20 mouse cellular contexts compared by ENCODE assay signal in the genomic region with DNA sequence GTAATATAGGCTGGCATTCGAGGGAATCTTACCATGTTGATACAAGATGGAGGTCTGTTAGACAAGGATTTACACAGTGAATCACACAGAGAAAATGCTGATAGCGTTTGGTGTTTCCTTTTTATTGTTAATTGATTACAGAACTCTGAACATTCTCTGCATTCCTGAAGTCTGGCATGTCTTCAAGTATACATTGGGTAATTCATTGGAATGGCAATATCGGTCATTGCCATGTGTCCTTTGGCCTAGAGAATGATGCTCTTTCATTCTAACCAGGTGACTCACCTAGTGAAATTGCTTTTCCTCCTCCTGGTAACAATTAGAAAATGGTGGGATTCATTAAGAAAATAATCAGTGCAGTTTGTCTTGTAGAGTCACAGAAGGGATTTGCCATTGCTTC. TPM values are rescaled to one million over a fixed set of nuclear protein-coding genes. Genes with fewer than 3 reads are reported as not detected.
A peak's percentile ranks its signal among the peaks of the same experiment; 100 is the strongest.
DNase-seq lines count a peak whose midpoint lies in the region; ATAC-seq and TF ChIP-seq lines count a peak whose summit lies in the region.
"Had no signal": no experiment of that assay in that cellular context is flagged by ENCODE, and none has a peak within 500 bp of the region (broad histone marks: within the 10 kb centered on the region; RNA-seq: fewer than 3 reads in every experiment).

No protein-coding gene starts in this region.

- peak; percentile 63; the same call in 1 of the 2 replicates for ATAC-seq in intestine, embryonic 16.5 days
- no peak for ATAC-seq in intestine, embryonic 15.5 days
- ATAC-seq: activated CD4-positive, CD25-positive, alpha-beta regulatory T cell, adult 4 months; forebrain, embryonic 14.5 days; forebrain, embryonic 16.5 days had no signal

- H3K36me3 ChIP-seq in intestine, embryonic 16.5 days (ENCODE audit: control insufficient read depth, insufficient read depth, low read length): no peaks in the 10 kb centered on the region
- no peaks in the 10 kb centered on the region for H3K36me3 ChIP-seq in intestine, embryonic 15.5 days
- H3K36me3 ChIP-seq: embryonic facial prominence, embryonic 13.5 days; embryonic facial prominence, embryonic 15.5 days had no signal

- no peak overlapping the region for H3K4me2 ChIP-seq in intestine, embryonic 16.5 days (ENCODE audit: low read depth, low read length)
- no peak overlapping the region for H3K4me2 ChIP-seq in intestine, embryonic 15.5 days (replicated peaks)
- H3K4me2 ChIP-seq: embryonic facial prominence, embryonic 13.5 days; embryonic facial prominence, embryonic 15.5 days had no signal

- no peaks in the 10 kb centered on the region for H3K27me3 ChIP-seq in intestine, embryonic 16.5 days (replicated peaks; ENCODE audit: control insufficient read depth, insufficient read depth, low read length)
- no peaks in the 10 kb centered on the region for H3K27me3 ChIP-seq in intestine, embryonic 15.5 days (replicated peaks)
- H3K27me3 ChIP-seq: embryonic facial prominence, embryonic 13.5 days; embryonic facial prominence, embryonic 15.5 days had no signal

- DNase-seq in NIH3T3 (ENCODE audit: low read depth): peak; percentile 77
- no peak for DNase-seq in heart, adult 9 months (ENCODE audit: low spot score in 2 of 2)
- no peak for DNase-seq in cerebellum, postnatal 4 days (ENCODE audit: low spot score in 2 of 2)
- no peak for DNase-seq in thymus, adult 18-20 months
- DNase-seq: adrenal gland, adult 8-10 months; adrenal gland, postnatal 14 days; adrenal gland, postnatal 36 days; cerebellum, adult 11-12 months; cerebellum, adult 2 months; cerebellum, adult 9-11 months; cerebellum, postnatal 14 days; embryo, embryonic 11 days had no signal

- H3K9me3 ChIP-seq in intestine, embryonic 16.5 days (ENCODE audit: control insufficient read depth, low read length): no peaks in the 10 kb centered on the region
- no peaks in the 10 kb centered on the region for H3K9me3 ChIP-seq in intestine, embryonic 15.5 days
- H3K9me3 ChIP-seq: embryonic facial prominence, embryonic 13.5 days; embryonic facial prominence, embryonic 15.5 days had no signal

- H3K4me3 ChIP-seq in intestine, embryonic 16.5 days (ENCODE audit: low read length): no peak overlapping the region
- no peak overlapping the region for H3K4me3 ChIP-seq in intestine, embryonic 15.5 days (replicated peaks)
- no peak overlapping the region for H3K4me3 ChIP-seq in embryonic fibroblast, embryonic 13.5 days (ENCODE audit: insufficient read depth, low read length)
- H3K4me3 ChIP-seq: embryonic facial prominence, embryonic 13.5 days; embryonic facial prominence, embryonic 15.5 days had no signal

- H3K4me1 ChIP-seq in intestine, embryonic 16.5 days (ENCODE audit: control insufficient read depth, insufficient read depth, low read length): no peaks in the 10 kb centered on the region
- no peaks in the 10 kb centered on the region for H3K4me1 ChIP-seq in intestine, embryonic 15.5 days (replicated peaks)
- H3K4me1 ChIP-seq in embryonic fibroblast, embryonic 13.5 days (ENCODE audit: control insufficient read depth, insufficient read depth, low read length): no peaks in the 10 kb centered on the region
- H3K4me1 ChIP-seq: embryonic facial prominence, embryonic 13.5 days; embryonic facial prominence, embryonic 15.5 days had no signal

- H3K9ac ChIP-seq in intestine, embryonic 16.5 days (ENCODE audit: low read depth, low read length): no peak overlapping the region
- no peak overlapping the region for H3K9ac ChIP-seq in intestine, embryonic 15.5 days
- H3K9ac ChIP-seq: embryonic facial prominence, embryonic 13.5 days; embryonic facial prominence, embryonic 15.5 days had no signal

- no peak for TF ChIP-seq POLR2A in embryonic fibroblast, embryonic 13.5 days (IDR thresholded peaks at IDR 0.05; ENCODE audit: low read depth, low read length)

- no peak overlapping the region for H3K27ac ChIP-seq in intestine, embryonic 16.5 days (ENCODE audit: low read length)
- H3K27ac ChIP-seq in intestine, embryonic 15.5 days: no peak overlapping the region
- H3K27ac ChIP-seq in embryonic fibroblast, embryonic 13.5 days (ENCODE audit: insufficient read depth, low read length): 0 out of 2 replicates have a peak overlapping the region, but pooled peaks have one; percentile 13
- H3K27ac ChIP-seq: embryonic facial prominence, embryonic 13.5 days; embryonic facial prominence, embryonic 15.5 days had no signal

- no peak for TF ChIP-seq CTCF in embryonic fibroblast, embryonic 13.5 days (IDR thresholded peaks at IDR 0.05; ENCODE audit: borderline replicate concordance, insufficient read depth, low read length)

- 63% methylated on average over 3 of the region's 3 CpGs for WGBS in intestine, embryonic 16.5 days
- WGBS in intestine, embryonic 15.5 days: 61% methylated on average over 3 of the region's 3 CpGs

RNA-seq across cellular contexts. Expression of gene Pam, which starts 51.9 kb away (rescaled TPM):
- polyA plus RNA-seq in intestine, embryonic 16.5 days (2015; fragmentation: Nextera tagmentation; extraction: Ambion mirVana): 30.7 and 38.5 TPM in 2 replicates
- polyA plus RNA-seq in intestine, embryonic 15.5 days (2015; fragmentation: Nextera tagmentation; extraction: Ambion mirVana): 52.4 and 60.8 TPM in 2 replicates
- polyA plus RNA-seq in embryonic fibroblast, embryonic 13.5 days (2011; ENCODE audit: insufficient read length, low read depth, missing spikeins): 78.7 and 88.9 TPM in 2 replicates
